ENCODE assay signal across 8 mouse cellular contexts in the genomic region with DNA sequence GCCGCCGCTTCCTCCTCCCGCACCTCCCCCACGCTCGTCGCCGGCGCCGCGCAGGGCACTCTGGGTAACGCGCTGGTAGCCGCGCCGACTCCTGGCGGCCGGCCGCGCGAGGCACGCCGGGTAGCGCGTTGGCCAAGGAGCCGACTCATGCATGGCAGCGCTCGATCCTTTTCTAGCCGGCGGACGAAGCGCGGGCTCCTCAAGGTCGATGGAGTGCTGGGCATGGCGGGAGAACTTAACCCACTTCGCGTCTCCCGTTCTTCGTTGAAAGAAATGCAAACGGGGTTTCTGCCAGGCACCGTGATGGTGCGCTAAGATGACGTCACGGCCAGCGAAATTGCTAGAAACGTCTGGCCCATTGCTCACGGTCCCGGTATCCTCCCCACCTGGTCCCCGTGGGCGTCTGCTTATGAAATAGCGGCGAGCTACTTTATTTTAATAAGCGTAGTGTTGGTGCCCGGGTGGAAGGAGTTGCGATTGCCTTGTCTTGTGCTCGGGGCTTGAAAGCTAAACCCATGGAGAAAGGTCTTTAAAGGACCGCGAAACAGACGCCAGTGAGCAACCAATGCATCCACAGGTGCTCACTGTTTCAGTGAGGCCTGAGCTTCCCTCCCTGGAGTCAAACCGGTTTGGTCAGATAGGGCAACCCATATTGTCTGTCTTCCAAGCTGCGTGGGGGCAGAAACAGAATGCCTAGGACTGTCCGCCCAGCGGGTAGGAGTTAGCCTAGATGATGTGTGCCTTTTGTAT. TPM values are rescaled to one million over a fixed set of nuclear protein-coding genes. Genes with fewer than 3 reads are reported as not detected.
DNase-seq lines count a peak whose midpoint lies in the region; ATAC-seq and TF ChIP-seq lines count a peak whose summit lies in the region.

Gene Ubqln1 (minus strand): TSS at position 62 of the 750 bp plus-strand sequence.

- no peaks in the 10 kb centered on the region for H3K9me3 ChIP-seq in erythroblast, embryonic 14.5 days (ENCODE audit: control insufficient read depth, low read length)
- no peaks in the 10 kb centered on the region for H3K9me3 ChIP-seq in heart, embryonic 11.5 days (replicated peaks; ENCODE audit: control insufficient read depth, low read length)
- no peaks in the 10 kb centered on the region for H3K9me3 ChIP-seq in kidney, embryonic 16.5 days (ENCODE audit: low read length)

- ATAC-seq in heart, embryonic 11.5 days (replicated peaks; ENCODE audit: insufficient number of reproducible peaks, low FRiP score, low TSS enrichment) = peak; percentile 90
- ATAC-seq in kidney, embryonic 16.5 days (ENCODE audit: low FRiP score, low TSS enrichment) = peak; percentile 93

- H3K36me3 ChIP-seq in C2C12 (ENCODE audit: control insufficient read depth, insufficient read depth) (peaks cover 5% of the 10 kb centered on the region), myocyte (ENCODE audit: control insufficient read depth, insufficient read depth) (no peaks in the 10 kb centered on the region)
- peaks cover 7% of the 10 kb centered on the region for H3K36me3 ChIP-seq in erythroblast, embryonic 14.5 days (ENCODE audit: control insufficient read depth)
- H3K36me3 ChIP-seq in heart, embryonic 11.5 days (ENCODE audit: control insufficient read depth, insufficient read depth, low read length) = no peaks in the 10 kb centered on the region
- no peaks in the 10 kb centered on the region for H3K36me3 ChIP-seq in kidney, embryonic 16.5 days (ENCODE audit: insufficient read depth, low read length)
- H3K36me3 ChIP-seq in liver, adult 2 months (ENCODE audit: control insufficient read depth, insufficient read depth, low read length) = no peaks in the 10 kb centered on the region
- no peaks in the 10 kb centered on the region for H3K36me3 ChIP-seq in splenic B cell, adult 2 months (ENCODE audit: control insufficient read depth, insufficient read depth, low read length, poor library complexity, severe bottlenecking)

- DNase-seq in brain, embryonic 14.5 days (ENCODE audit: low read depth) = peak; percentile 95
- DNase-seq in liver, adult 2 months (ENCODE audit: extremely low read depth, low read depth, low spot score) = peak; percentile 68
- peak; percentile 95 for DNase-seq in splenic B cell, adult 2 months (ENCODE audit: low read depth, low spot score)

- peaks cover 32% of the 10 kb centered on the region for H3K4me1 ChIP-seq in erythroblast, embryonic 14.5 days (ENCODE audit: control insufficient read depth)
- peaks cover 21% of the 10 kb centered on the region for H3K4me1 ChIP-seq in heart, embryonic 11.5 days (ENCODE audit: control insufficient read depth, insufficient read depth, low read length)
- H3K4me1 ChIP-seq in kidney, embryonic 16.5 days (ENCODE audit: insufficient read depth, low read length) = peaks cover 36% of the 10 kb centered on the region
- H3K4me1 ChIP-seq in liver, adult 2 months (ENCODE audit: control insufficient read depth, insufficient read depth, low read length) = peaks cover 18% of the 10 kb centered on the region

- H3K79me2 ChIP-seq in C2C12 (ENCODE audit: control insufficient read depth, insufficient read depth) (peaks cover 53% of the 10 kb centered on the region), myocyte (ENCODE audit: control insufficient read depth, insufficient read depth) (peaks cover 46% of the 10 kb centered on the region)
- H3K79me2 ChIP-seq in liver, adult 2 months (ENCODE audit: control insufficient read depth, insufficient read depth, low read length) = peaks cover 23% of the 10 kb centered on the region

- H3ac ChIP-seq in C2C12 (ENCODE audit: control insufficient read depth, insufficient read length, low read depth) (peak within 1 kb of the TSS; percentile 78), myocyte (ENCODE audit: control insufficient read depth, insufficient read length) (peak within 1 kb of the TSS; percentile 92)

- TF ChIP-seq CTCF in C2C12 (IDR thresholded peaks at IDR 0.05; ENCODE audit: control insufficient read depth, insufficient read depth, insufficient read length) = no peak
- peak; percentile 34; the same call in 1 of the 2 replicates for TF ChIP-seq CTCF in brain, embryonic 14.5 days (IDR thresholded peaks at IDR 0.05; ENCODE audit: borderline replicate concordance, extremely low read depth, insufficient read depth, insufficient read length)
- no peak for TF ChIP-seq CTCF in liver, adult 2 months (IDR thresholded peaks at IDR 0.05; ENCODE audit: low read depth, low read length)

- WGBS in heart, embryonic 11.5 days (ENCODE audit: insufficient replicate concordance) = 3% methylated on average over 62 of the region's 62 CpGs
- 2% methylated on average over 50 of the region's 62 CpGs for WGBS in kidney, embryonic 16.5 days
- WGBS in liver, adult 2 months = under 1% methylated on average over 62 of the region's 62 CpGs

- H3K9ac ChIP-seq in heart, embryonic 11.5 days (ENCODE audit: low read depth, low read length) = peak within 1 kb of the TSS; percentile 98
- peak within 1 kb of the TSS; percentile 99 for H3K9ac ChIP-seq in kidney, embryonic 16.5 days (replicated peaks; ENCODE audit: low read length)
- H3K9ac ChIP-seq in liver, adult 2 months (ENCODE audit: low read depth, low read length) = peak within 1 kb of the TSS; percentile 99

- H3K4me2 ChIP-seq in heart, embryonic 11.5 days = peak within 1 kb of the TSS; percentile 94
- H3K4me2 ChIP-seq in kidney, embryonic 16.5 days (replicated peaks; ENCODE audit: low read depth, low read length) = peak within 1 kb of the TSS; percentile 88
- peak within 1 kb of the TSS; percentile 94 for H3K4me2 ChIP-seq in myocyte (ENCODE audit: low read depth)

- TF ChIP-seq POLR2A in brain, embryonic 14.5 days (IDR thresholded peaks at IDR 0.05; ENCODE audit: borderline replicate concordance, extremely low read depth, insufficient read depth, insufficient read length, poor library complexity, severe bottlenecking) = peak; percentile 96
- peak; percentile 72 for TF ChIP-seq POLR2A in liver, adult 2 months (IDR thresholded peaks at IDR 0.05; ENCODE audit: extremely low read depth, insufficient read depth, low read length)
- TF ChIP-seq POLR2A in myocyte (IDR thresholded peaks at IDR 0.05; ENCODE audit: insufficient read length, low read depth) = peak; percentile 97

- H3K27me3 ChIP-seq in C2C12 (ENCODE audit: control insufficient read depth, insufficient read depth, insufficient read length) (no peaks in the 10 kb centered on the region), myocyte (ENCODE audit: control insufficient read depth, insufficient read depth, insufficient read length) (no peaks in the 10 kb centered on the region)
- H3K27me3 ChIP-seq in erythroblast, embryonic 14.5 days (ENCODE audit: control insufficient read depth) = no peaks in the 10 kb centered on the region; the same call in 1 of the 2 replicates
- H3K27me3 ChIP-seq in heart, embryonic 11.5 days (ENCODE audit: control insufficient read depth, insufficient read depth, low read length) = no peaks in the 10 kb centered on the region
- H3K27me3 ChIP-seq in kidney, embryonic 16.5 days (ENCODE audit: insufficient read depth, low read length) = no peaks in the 10 kb centered on the region
- no peaks in the 10 kb centered on the region for H3K27me3 ChIP-seq in liver, adult 2 months (ENCODE audit: control insufficient read depth, insufficient read depth, low read length)
- no peaks in the 10 kb centered on the region for H3K27me3 ChIP-seq in splenic B cell, adult 2 months (ENCODE audit: control insufficient read depth, insufficient read depth, low read length, poor library complexity, severe bottlenecking)

- peaks cover 42% of the 10 kb centered on the region for H3K79me3 ChIP-seq in C2C12 (ENCODE audit: low read depth)

- peak within 1 kb of the TSS; percentile 82 for H3K4me3 ChIP-seq in C2C12 (ENCODE audit: insufficient read depth, poor library complexity, severe bottlenecking)
- peak within 1 kb of the TSS; percentile 99 for H3K4me3 ChIP-seq in erythroblast, embryonic 14.5 days (replicated peaks)
- H3K4me3 ChIP-seq in heart, embryonic 11.5 days (ENCODE audit: low read depth, low read length) = peak within 1 kb of the TSS; percentile 100
- H3K4me3 ChIP-seq in kidney, embryonic 16.5 days (ENCODE audit: low read length) = peak within 1 kb of the TSS; percentile 97
- H3K4me3 ChIP-seq in liver, adult 2 months (ENCODE audit: insufficient read depth, low read depth, low read length) = peak within 1 kb of the TSS; percentile 94
- peak within 1 kb of the TSS; percentile 76 for H3K4me3 ChIP-seq in myocyte

- peak within 1 kb of the TSS; percentile 81 for H3K27ac ChIP-seq in heart, embryonic 11.5 days (ENCODE audit: low read depth, low read length)
- peak within 1 kb of the TSS; percentile 85 for H3K27ac ChIP-seq in kidney, embryonic 16.5 days (ENCODE audit: low read length)
- peak within 1 kb of the TSS; percentile 93 for H3K27ac ChIP-seq in liver, adult 2 months (replicated peaks; ENCODE audit: insufficient read depth, low read depth, low read length)

TF ChIP-seq in C2C12, 6 proteins besides CTCF, POLR2A, EP300 and RAD21:
- peak; percentile 85 for TF ChIP-seq MAX (IDR thresholded peaks at IDR 0.05)
- TF ChIP-seq FOSL1 (IDR thresholded peaks at IDR 0.05; ENCODE audit: insufficient read depth, low read length, poor library complexity, severe bottlenecking) = no peak
TF ChIP-seq in C2C12: peak in this region for 1.

TF ChIP-seq in myocyte, 11 proteins besides CTCF, POLR2A, EP300 and RAD21:
- peak; percentile 97 for TF ChIP-seq POLR2AphosphoS2 (IDR thresholded peaks at IDR 0.05; ENCODE audit: insufficient read length, low read depth)
- TF ChIP-seq MYOD1 (IDR thresholded peaks at IDR 0.05; ENCODE audit: control insufficient read depth in 1 of 3, insufficient read length in 2 of 3, low read depth in 2 of 3) = peak in 1 of 3 experiments; percentile 29
- TF ChIP-seq E2F4 (IDR thresholded peaks at IDR 0.05; ENCODE audit: insufficient read depth) = peak; percentile 39
- no peak for TF ChIP-seq SRF (IDR thresholded peaks at IDR 0.05; ENCODE audit: control insufficient read depth, insufficient read length, low read depth)
- TF ChIP-seq CEBPB (IDR thresholded peaks at IDR 0.05; ENCODE audit: insufficient read depth, poor library complexity, severe bottlenecking) = 0 out of 2 replicates have a peak, but pooled peaks have one; percentile 2

RNA-seq across cellular contexts. Expression of gene Ubqln1, which starts in this region (rescaled TPM):
- polyA plus RNA-seq in C2C12 (2012; fragmentation: generic; extraction: Trizol) = 60.0 TPM
- 127 and 128 TPM in 2 replicates for polyA plus RNA-seq in brain, embryonic 14.5 days (2012; rRNA removed)
- 4.3 TPM in 2 replicates for polyA plus RNA-seq in erythroblast, embryonic 14.5 days (2012)
- 71.6 and 91.5 TPM in 2 replicates for polyA plus RNA-seq in heart, embryonic 11.5 days (2014; fragmentation: Nextera tagmentation; extraction: Ambion mirVana)
- 103 and 104 TPM in 2 replicates for polyA plus RNA-seq in kidney, embryonic 16.5 days (2015; fragmentation: Nextera tagmentation; extraction: Ambion mirVana)
- total RNA-seq in liver, adult 2 months (2014; rRNA removed) = 77.4 and 87.1 TPM in 2 replicates
- polyA plus RNA-seq in liver, adult 2 months (2012; rRNA removed) = 119 and 146 TPM in 2 replicates
- polyA plus RNA-seq in myocyte (2012; fragmentation: generic; extraction: Trizol) = 58.2 TPM

Comparison
In these comparisons a context has a peak if more than half of its experiments do, and no peak if none do; other contexts are left out.
1. Peak in every context shown above with its lines: DNase-seq, ATAC-seq, H3K4me3 ChIP-seq and H3K27ac ChIP-seq.
2. RNA of gene Ubqln1 (polyA plus RNA-seq): 127 to 128 TPM in brain, embryonic 14.5 days, 119 to 146 TPM in liver, adult 2 months, 103 to 104 TPM in kidney, embryonic 16.5 days, 71.6 to 91.5 TPM in heart, embryonic 11.5 days, 60.0 TPM in C2C12 (single experiment) and 58.2 TPM in myocyte (single experiment); 4.3 TPM in erythroblast, embryonic 14.5 days; every median in the first group is over 10 times any median in the second.